Mouse (Mus musculus): ENCODE results near the gene Agtrap. TPM values are rescaled to one million over a fixed set of nuclear protein-coding genes. Genes with fewer than 3 reads are reported as not detected.
A peak's percentile ranks its signal among the peaks of the same experiment; 100 is the strongest.
"Not testable (repeated sequence)": the region's sequence is repeated elsewhere in the genome, so short reads cannot be mapped to it uniquely, and the experiment has no call there.

The Agtrap gene
- total RNA-seq, 1 experiment from 2014 or later = 45.1 TPM

- not testable (repeated sequence) for DNase-seq
Observed at GRCm38 (mm10) chr4:148050396-148050914, 37.4 kb downstream of the Agtrap start.

DNA sequence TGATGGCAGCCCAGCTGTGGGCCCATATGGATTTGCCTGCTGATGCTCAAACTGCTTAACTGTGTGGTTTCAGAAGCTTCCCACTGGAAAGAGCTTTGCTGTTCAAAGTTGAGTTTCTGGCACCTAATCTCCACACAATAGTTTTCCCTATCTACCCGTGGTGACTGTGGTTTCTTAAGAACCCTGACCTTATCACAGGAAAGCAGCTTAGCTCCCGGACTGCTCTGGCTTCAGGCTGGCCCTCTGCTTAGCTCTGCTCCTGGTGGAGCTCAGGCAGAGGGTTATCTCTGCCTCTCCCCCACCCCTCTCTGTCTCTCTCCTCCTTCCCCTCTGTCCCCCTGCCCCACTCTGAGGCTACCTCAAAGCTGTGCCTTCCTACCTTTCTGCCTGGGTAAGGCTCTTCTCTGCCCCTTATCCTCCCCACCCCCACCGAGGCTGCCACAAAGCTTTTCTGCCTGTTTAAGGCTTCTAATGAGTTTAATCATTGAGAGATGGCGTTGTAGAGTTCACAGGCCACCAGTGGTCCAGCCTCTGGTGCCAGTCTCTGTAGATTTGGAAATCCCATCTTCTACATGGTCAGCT is 41.3 kb downstream of the Agtrap start:
- no peak for DNase-seq

GRCm38 (mm10) chr4:148044113-148044512 is 43.7 kb downstream of the Agtrap start:
- DNase-seq = no peak

DNA sequence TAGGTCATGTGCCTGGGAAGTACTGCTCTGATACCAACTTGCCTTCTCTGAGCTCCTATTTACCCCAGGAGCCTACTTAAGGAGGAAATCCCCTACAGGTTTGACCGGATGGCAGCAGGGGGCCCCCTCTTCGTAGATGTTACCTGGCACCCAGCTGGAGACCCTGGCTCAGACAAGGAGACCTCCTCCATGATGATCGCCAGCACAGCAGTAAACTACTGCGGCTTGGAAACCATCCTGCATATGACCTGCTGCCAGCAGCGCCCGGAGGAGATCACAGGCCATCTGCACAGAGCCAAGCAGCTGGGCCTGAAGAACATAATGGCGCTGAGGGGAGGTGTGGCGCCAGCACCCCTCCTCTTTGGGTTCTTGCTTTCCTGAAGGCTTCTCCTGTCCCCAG is 44.5 kb downstream of the Agtrap start:
- not testable (repeated sequence) for DNase-seq

DNA sequence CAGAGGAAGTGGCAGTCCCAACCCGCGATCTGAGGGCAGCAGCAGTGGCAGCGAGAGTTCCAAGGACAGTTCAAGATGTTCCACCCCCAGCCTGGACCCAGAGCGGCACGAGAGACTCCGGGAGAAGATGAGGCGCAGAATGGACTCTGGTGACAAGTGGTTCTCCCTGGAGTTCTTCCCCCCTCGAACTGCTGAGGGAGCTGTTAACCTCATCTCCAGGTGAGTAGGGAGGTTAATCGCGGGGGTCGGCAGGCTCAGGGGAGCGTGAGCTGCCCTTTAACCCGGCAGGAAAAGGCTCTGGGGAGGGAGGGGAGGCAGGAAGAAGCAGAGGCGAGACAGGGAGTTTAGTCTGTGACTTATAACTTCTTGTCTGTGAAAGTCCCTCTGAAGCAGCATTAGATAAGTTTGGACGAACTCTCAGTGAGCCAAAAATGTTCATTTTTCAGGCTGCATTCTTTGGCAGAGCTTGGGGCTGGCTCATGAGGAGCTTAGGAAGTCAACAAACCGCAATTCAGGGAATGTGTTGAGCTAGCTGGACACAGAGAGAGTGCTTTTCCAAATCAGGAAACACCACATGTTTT is 46.1 kb downstream of the Agtrap start:
- DNase-seq = peak; percentile 65

DNA sequence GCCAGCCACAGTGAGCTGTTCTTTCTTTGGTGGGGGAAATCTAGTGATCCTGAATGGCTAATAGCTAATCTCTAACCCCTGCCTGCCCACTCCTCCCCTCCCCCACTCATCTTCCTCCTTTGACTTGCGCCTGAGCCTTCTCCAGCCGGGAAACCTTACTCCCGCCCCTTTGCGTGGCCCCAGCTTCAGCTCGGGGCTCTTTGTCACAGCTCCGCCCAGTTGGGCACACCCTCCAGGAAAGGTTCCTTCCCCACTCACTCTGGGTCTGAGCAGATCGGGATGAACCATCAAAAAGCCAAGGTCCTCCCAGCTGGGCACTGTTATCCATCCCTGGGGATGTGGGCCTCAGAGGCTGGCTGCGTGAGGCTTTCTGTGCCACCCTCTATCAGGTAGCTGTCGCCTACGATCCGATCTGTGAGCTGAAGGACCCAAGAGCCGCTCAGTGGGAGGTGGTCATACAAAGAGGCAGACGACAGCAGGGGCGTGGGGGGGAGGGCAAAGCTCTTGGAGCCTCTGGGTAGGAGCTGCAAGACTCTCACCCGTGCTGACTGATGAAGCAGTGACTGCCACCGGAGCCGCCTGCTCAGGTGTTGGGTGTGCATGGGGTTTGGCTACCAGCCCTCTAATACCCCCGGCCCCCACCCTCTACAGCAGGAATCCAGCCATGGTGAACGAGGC is 46.8 kb downstream of the Agtrap start:
- DNase-seq = peak; percentile 90

GRCm38 (mm10) chr4:148040029-148040830 is 47.6 kb downstream of the Agtrap start:
- DNase-seq = peak; percentile 63

DNA sequence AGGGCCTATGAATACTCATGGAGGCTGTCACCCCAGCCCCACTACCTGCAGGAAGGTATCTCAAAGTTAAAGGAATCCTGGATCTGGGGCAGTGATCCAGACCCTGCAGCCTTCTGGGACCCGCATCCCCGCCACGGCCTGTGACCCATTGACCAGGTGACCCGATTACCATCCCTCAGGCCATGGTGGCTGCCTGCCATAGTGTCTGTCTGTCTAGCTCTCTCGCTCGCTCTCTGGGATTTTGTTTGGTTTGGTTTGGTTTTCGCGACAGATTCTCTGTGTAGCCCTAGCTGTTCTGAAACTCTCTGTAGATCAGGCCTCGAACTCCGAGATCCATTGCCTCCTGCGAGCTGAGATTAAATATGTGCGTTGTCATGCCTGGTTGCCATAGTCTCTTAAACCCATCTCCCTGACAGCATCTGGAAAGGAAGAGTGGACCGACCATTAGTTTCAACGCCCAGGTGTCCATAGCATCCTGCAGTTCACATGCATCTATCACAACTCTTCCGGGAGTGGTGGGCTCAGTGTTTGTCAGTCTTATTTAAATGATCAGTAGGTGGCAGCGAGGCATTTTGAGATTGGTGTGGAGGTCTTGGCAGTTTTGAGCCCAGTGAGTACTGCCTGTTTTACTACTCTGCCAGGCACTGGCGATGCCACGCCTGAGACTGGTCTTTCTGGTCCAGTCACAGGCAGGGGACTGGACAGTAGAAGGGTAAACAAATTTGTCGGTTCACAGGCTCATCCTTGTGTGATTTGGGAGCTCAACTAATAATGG is 48.4 kb downstream of the Agtrap start:
- DNase-seq = peak; percentile 71

- DNase-seq = peak; percentile 100
Observed at GRCm38 (mm10) chr4:148038600-148039253, 49.1 kb downstream of the Agtrap start, which contains the start of the genes Clcn6 and Mthfr. Gene Clcn6, minus strand, starts transcription at chr4:148038821. Gene Mthfr, plus strand, starts transcription at chr4:148039077.

DNA sequence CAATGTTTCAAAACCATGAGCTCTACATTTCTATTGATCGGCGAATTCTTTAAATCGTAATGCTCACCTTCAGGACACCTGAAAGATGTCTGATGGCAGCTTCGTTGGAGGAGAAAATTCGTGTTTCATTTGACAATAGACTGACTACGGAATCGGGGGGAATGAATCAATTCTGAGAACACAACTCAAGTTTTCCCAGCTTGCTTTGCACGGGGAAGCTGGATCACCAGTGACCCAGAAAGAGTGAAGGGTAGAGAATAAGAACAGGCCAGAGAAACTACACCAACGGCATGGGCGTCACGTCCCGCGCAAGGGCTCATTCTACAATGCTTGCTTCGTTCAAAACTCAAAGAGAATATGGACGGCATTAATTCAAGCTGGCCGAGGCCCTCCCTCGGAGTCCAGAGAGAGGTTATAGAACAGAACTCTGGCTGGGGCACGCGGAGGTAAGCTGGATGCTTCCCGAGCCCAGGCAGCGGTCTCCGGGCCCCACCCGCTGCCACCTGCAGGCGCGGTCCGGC is 49.7 kb downstream of the Agtrap start:
- no peak for DNase-seq

DNA sequence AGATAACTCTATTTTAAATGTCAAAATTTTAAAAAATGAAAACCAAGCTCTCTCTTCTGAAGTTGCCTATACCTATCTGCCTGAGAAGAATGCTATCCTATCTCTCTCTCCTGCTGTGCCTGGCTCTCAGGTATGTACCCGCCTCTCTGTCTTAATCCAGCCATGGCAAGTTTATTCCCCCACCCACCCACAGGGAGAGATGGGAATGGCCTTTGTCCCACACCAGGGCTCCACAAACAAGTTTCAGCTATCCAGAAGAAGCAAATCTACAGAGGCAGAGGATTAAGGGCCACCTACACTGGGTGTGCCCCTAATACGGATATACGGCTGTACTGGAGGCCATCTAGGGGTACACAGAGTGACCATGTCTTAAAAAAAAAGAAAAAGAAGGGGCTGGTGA is 52.4 kb downstream of the Agtrap start:
- no peak for DNase-seq

DNA sequence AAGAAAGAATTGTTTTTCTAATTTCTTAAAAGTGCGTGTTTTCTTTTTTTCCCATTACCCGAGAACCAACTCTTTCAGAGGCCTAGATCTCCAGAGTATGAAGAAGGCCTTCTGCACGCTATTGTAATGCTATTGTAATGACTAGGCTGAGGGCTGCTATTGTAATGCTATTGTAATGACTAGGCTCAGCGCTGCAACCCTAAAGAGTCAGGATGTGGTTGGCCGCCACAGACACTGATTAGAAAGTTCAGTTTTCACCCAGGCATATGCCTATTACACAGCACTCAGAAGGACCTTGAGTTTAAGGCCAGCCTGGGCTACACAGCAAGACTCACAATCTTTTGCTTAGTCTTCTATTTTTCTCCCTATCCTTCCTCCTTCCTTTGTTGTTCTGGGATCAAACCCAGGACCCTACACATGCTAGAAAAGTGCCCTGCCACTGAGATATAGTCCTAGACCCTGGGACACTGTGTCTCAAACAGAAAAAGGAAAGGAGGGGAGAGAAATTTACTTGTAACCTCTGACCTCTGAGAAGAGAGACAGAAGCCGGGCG is 53.9 kb downstream of the Agtrap start:
- DNase-seq = no peak

GRCm38 (mm10) chr4:148030506-148030905 is 57.3 kb downstream of the Agtrap start:
- DNase-seq = no peak

- no peak for DNase-seq
Observed at GRCm38 (mm10) chr4:148029297-148029696, 58.5 kb downstream of the Agtrap start.

Other genes starting within 250 kb of the Agtrap start
- 21.0 and 28.2 TPM in 2 replicates for gene Zfp933, start 239.7 kb downstream of the Agtrap start, total RNA-seq (2021)
- 19.4 and 26.0 TPM in 2 replicates for gene Miip, start 219.2 kb downstream of the Agtrap start, total RNA-seq (2021)
- gene Fv1, start 219.1 kb downstream of the Agtrap start, total RNA-seq (2021) = 7.8 and 9.2 TPM in 2 replicates
- gene Mfn2, start 183.3 kb downstream of the Agtrap start, total RNA-seq (2021) = 191 and 207 TPM in 2 replicates
- gene Plod1, start 151.3 kb downstream of the Agtrap start, total RNA-seq (2021) = 43.7 and 44.2 TPM in 2 replicates
- 43.4 and 44.0 TPM in 2 replicates for gene 2510039O18Rik, start 147.1 kb downstream of the Agtrap start, total RNA-seq (2021)
- not detected in 2 replicates for gene Nppb, start 102.2 kb downstream of the Agtrap start, total RNA-seq (2021)
- not detected in 2 replicates for gene Nppa, start 87.3 kb downstream of the Agtrap start, total RNA-seq (2021)
- 9.7 and 12.0 TPM in 2 replicates for gene Clcn6, start 49.2 kb downstream of the Agtrap start, total RNA-seq (2021)
- 42.6 and 46.6 TPM in 2 replicates for gene Mthfr, start 49.0 kb downstream of the Agtrap start, total RNA-seq (2021)
- gene Mad2l2, start 42.4 kb upstream of the Agtrap start, total RNA-seq (2021) = 20.0 and 21.2 TPM in 2 replicates
- gene Draxin, start 42.7 kb upstream of the Agtrap start, total RNA-seq (2021) = 0.11 and 0.38 TPM in 2 replicates
- gene Fbxo6, start 64.1 kb upstream of the Agtrap start, total RNA-seq (2021) = 30.7 and 31.0 TPM in 2 replicates
- gene Fbxo44, start 72.5 kb upstream of the Agtrap start, total RNA-seq (2021) = 6.7 and 9.1 TPM in 2 replicates
- 3.3 and 3.9 TPM in 2 replicates for gene Fbxo2, start 72.6 kb upstream of the Agtrap start, total RNA-seq (2021)
- gene Disp3, start 199.9 kb upstream of the Agtrap start, total RNA-seq (2021) = 0.26 and 0.71 TPM in 2 replicates